Mouse (Mus musculus): Measurements from ENCODE around the gene Ptgfrn. TPM values are rescaled to one million over a fixed set of nuclear protein-coding genes. Genes with fewer than 3 reads are reported as not detected.

Gene Ptgfrn
- polyA plus RNA-seq, 1 experiment from 2014 or later = 0.24 TPM

DNA sequence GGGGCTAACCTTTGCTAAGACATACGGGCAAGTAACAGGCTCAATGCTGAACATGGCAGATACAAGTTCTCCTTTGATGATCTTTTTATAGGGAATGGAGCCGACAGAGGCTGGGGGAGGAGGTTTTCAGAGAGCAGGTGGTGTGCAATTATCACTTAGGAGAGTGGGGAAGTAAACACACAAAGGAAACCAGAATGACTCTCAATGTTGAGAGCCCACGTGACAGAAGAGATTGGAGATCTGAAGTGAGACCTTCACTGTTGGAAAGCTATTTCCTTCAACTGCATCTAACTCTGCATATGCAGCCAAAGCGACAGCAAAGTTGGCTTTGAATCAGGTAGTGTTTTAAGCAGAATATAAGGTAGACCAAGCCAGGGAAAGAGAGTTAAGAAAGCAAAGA is 50.9 kb downstream of the Ptgfrn start:
- Histone ChIP-seq H3K9ac (no peak overlapping the region), H3K9me3 (replicated peaks) (no peaks in the 10 kb centered on the region), H3K4me2 (no peak overlapping the region), H3K4me3 (replicated peaks) (no peak overlapping the region), H3K4me1 (replicated peaks) (no peaks in the 10 kb centered on the region; the same call in 1 of the 2 replicates), H3K36me3 (replicated peaks) (no peaks in the 10 kb centered on the region), H3K27me3 (no peaks in the 10 kb centered on the region), H3K27ac (replicated peaks) (no peak overlapping the region)
- 35% methylated on average over 4 of the region's 4 CpGs for WGBS (ENCODE audit: insufficient replicate concordance)
- ATAC-seq (ENCODE audit: insufficient read depth) = no peak

DNA sequence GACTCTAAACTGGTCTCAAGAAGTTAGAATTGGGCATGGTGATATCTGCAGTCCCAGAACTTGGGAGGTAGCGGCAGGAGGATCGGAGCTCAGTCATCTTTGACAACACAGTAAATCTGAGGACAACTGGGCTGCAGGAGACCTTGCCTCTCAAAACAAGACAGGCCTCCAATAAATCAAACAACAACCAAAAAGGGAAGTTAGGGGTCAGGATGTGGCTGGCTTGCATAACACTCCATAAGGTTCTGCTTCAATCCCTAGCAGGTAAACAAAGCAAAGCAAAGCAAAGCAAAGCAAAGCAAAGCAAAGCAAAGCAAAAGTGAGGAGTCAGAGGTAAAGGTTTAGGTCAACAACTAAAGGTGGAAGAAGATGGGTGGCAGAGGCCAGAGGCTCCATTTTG is 51.9 kb downstream of the Ptgfrn start:
- no peaks in the 10 kb centered on the region for H3K27me3 ChIP-seq
- ATAC-seq (ENCODE audit: insufficient read depth) = no peak
- no peaks in the 10 kb centered on the region for H3K9me3 ChIP-seq (replicated peaks)
- no peaks in the 10 kb centered on the region; the same call in 1 of the 2 replicates for H3K4me1 ChIP-seq (replicated peaks)
- H3K4me3 ChIP-seq (replicated peaks) = no peak overlapping the region
- no peak overlapping the region for H3K4me2 ChIP-seq
- H3K36me3 ChIP-seq (replicated peaks) = no peaks in the 10 kb centered on the region
- 0 out of 2 replicates have a peak overlapping the region, but pooled peaks have one; percentile 41 for H3K27ac ChIP-seq (replicated peaks)
- WGBS (ENCODE audit: insufficient replicate concordance) = 15% methylated on average over 2 of the region's 2 CpGs
- H3K9ac ChIP-seq = no peak overlapping the region

DNA sequence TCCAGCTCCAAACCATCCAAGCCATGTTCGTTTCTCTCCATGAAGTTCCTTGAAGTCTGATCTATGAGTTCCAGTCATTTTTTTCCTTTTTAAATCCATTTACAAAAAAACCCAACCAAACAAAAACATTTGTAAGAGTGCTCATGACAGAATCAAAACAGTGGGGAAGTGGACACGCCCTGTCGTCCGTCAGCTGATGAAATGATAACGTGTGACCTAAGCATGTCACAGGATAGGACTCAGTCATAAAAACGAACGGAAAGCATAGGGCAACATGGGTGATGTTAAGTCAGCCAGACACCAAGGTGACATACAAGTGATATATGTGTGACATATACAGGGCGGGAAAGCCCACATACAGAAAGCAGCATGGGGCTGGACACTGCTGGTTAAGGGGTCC is 54.9 kb downstream of the Ptgfrn start:
- no peak for ATAC-seq (ENCODE audit: insufficient read depth)
- Histone ChIP-seq H3K4me1 (replicated peaks) (no peaks in the 10 kb centered on the region; the same call in 1 of the 2 replicates), H3K9ac (no peak overlapping the region), H3K4me3 (replicated peaks) (no peak overlapping the region), H3K9me3 (replicated peaks) (no peaks in the 10 kb centered on the region), H3K27ac (replicated peaks) (no peak overlapping the region), H3K36me3 (replicated peaks) (no peaks in the 10 kb centered on the region), H3K27me3 (no peaks in the 10 kb centered on the region), H3K4me2 (no peak overlapping the region)
- WGBS (ENCODE audit: insufficient replicate concordance) = 45% methylated on average over 8 of the region's 8 CpGs

DNA sequence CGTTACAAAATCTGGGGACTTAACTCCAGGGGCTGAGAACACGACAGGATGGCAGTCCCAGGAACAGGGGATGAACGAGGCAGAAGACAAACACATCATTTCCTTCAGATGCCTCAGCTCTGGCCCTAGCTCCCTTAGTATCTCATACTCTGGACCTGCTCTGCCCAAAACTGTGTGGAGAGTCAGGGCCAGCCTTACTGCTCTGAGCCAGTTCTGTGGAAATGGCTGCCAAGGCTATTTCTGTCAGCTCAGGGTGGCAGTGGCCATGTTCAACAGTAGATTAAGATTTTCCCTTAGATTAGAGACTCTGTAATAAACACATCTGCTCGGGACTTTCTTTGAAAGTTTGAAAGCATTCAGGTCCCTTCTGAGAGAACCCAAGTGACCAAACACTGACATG is 58.5 kb downstream of the Ptgfrn start:
- no peaks in the 10 kb centered on the region for H3K9me3 ChIP-seq (replicated peaks)
- no peak overlapping the region for H3K9ac ChIP-seq
- H3K4me3 ChIP-seq (replicated peaks) = no peak overlapping the region
- H3K36me3 ChIP-seq (replicated peaks) = no peaks in the 10 kb centered on the region
- 47% methylated on average over 4 of the region's 4 CpGs for WGBS (ENCODE audit: insufficient replicate concordance)
- no peak overlapping the region for H3K27ac ChIP-seq (replicated peaks)
- no peaks in the 10 kb centered on the region for H3K27me3 ChIP-seq
- no peak overlapping the region for H3K4me2 ChIP-seq
- no peak for ATAC-seq (ENCODE audit: insufficient read depth)
- H3K4me1 ChIP-seq (replicated peaks) = no peaks in the 10 kb centered on the region

DNA sequence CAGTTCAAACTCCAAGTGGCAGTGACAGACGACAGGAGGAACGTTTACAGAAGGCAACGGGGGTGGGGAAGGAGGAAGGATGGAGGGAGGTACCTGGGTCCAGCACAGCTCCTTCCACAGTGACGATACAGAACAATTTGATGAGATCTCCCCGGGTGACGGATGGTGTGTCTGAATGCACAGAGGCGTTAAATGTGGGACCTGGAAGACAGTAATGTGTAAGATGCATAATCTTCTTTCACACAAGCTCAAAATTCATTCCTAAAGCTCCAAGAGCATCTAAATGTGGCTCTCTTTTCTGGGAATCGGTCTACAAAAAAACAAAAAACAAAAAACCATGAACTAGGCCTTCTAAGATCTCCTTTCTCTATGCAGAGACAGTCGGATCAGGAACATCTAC is 60.1 kb downstream of the Ptgfrn start:
- Histone ChIP-seq H3K36me3 (replicated peaks) (no peaks in the 10 kb centered on the region), H3K27me3 (no peaks in the 10 kb centered on the region), H3K9ac (no peak overlapping the region), H3K27ac (replicated peaks) (no peak overlapping the region), H3K4me3 (replicated peaks) (no peak overlapping the region), H3K4me2 (no peak overlapping the region), H3K9me3 (replicated peaks) (no peaks in the 10 kb centered on the region), H3K4me1 (replicated peaks) (no peaks in the 10 kb centered on the region)
- no peak for ATAC-seq (ENCODE audit: insufficient read depth)
- 58% methylated on average over 9 of the region's 9 CpGs for WGBS (ENCODE audit: insufficient replicate concordance)

DNA sequence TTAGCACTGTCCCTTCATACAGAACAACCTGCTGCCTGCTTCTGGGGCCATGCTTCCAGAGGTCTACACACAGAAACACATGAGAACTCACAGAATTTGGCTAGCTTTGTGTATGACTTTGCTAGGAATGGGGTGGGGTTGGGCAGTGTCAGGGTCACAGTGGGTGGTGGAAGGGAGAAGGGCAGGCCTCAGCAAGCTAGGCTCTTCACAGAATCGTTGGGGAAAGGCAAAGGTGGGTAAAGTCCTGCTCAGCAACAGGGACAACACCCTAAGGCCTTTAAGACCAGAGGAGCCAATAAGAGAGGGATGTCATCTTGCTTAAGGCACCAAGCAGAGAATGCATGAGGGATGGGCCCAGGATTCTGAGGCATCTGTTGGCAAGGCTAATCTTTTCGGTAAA is 61.3 kb downstream of the Ptgfrn start:
- 56% methylated on average over 2 of the region's 2 CpGs for WGBS (ENCODE audit: insufficient replicate concordance)
- Histone ChIP-seq H3K4me3 (replicated peaks) (no peak overlapping the region), H3K9me3 (replicated peaks) (no peaks in the 10 kb centered on the region), H3K4me2 (no peak overlapping the region), H3K27ac (replicated peaks) (no peak overlapping the region), H3K9ac (no peak overlapping the region), H3K36me3 (replicated peaks) (no peaks in the 10 kb centered on the region), H3K27me3 (no peaks in the 10 kb centered on the region), H3K4me1 (replicated peaks) (no peaks in the 10 kb centered on the region)
- ATAC-seq (ENCODE audit: insufficient read depth) = no peak

DNA sequence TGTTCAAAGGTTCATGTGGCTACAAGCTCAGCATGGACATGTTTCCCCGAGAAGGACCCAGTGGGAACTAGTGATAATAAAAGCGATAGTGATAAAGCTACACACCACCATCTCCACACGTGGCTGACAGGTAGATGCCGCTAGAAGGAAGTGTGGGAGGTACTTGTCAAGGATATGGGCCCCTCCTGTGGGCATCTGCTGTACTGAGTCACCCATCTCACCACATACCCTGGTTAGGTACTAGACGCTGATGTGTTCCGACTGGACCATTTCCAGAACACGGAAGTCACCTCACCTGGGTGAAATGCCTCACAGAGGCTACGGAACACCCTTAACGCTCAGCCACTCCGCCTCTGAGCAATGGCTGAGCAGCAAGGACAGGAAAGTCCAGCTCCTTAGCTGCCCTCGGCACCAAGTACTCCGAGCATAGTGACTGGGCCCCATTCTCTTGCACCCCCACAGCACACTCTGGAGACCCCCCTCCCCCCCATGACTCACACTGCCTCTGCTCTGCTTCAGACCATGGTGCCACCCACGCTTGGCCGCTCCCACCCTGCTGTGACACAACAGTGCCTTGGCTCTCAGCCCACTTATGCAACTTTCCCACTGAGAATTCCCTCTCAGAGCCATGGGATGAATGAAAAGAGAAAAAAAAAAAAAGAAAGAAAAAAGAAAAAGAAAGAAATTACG is 62.3 kb downstream of the Ptgfrn start:
- Histone ChIP-seq H3K4me3 (replicated peaks) (no peak overlapping the region), H3K27me3 (no peaks in the 10 kb centered on the region), H3K36me3 (replicated peaks) (no peaks in the 10 kb centered on the region), H3K27ac (replicated peaks) (no peak overlapping the region), H3K9ac (no peak overlapping the region), H3K4me2 (no peak overlapping the region), H3K4me1 (replicated peaks) (no peaks in the 10 kb centered on the region), H3K9me3 (replicated peaks) (no peaks in the 10 kb centered on the region)
- ATAC-seq (ENCODE audit: insufficient read depth) = no peak
- WGBS (ENCODE audit: insufficient replicate concordance) = 67% methylated on average over 15 of the region's 15 CpGs

DNA sequence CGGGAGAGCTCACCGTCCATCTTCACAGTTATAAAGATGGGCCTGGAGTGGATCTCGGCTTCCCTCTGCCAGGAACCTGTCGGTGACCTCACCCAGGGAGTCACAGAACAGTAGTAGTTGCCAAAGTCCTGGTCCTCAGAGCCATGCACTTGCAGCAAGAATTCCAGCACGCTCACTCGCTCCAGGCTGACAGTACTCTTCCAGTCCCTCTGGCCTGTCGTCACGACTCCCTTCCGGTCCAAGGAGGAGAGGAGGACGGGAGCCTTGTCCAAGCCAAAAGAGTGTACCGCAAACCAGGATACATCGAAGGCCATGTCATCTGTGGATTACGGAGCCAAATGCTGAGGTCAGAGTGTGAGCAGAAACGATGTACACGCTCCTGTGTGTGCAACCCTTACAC is 64.6 kb downstream of the Ptgfrn start:
- Histone ChIP-seq H3K9ac (no peak overlapping the region), H3K4me3 (replicated peaks) (no peak overlapping the region), H3K36me3 (replicated peaks) (no peaks in the 10 kb centered on the region), H3K9me3 (replicated peaks) (no peaks in the 10 kb centered on the region), H3K4me2 (no peak overlapping the region), H3K27ac (replicated peaks) (no peak overlapping the region), H3K4me1 (replicated peaks) (no peaks in the 10 kb centered on the region), H3K27me3 (no peaks in the 10 kb centered on the region)
- ATAC-seq (ENCODE audit: insufficient read depth) = no peak
- 79% methylated on average over 15 of the region's 15 CpGs for WGBS (ENCODE audit: insufficient replicate concordance)

DNA sequence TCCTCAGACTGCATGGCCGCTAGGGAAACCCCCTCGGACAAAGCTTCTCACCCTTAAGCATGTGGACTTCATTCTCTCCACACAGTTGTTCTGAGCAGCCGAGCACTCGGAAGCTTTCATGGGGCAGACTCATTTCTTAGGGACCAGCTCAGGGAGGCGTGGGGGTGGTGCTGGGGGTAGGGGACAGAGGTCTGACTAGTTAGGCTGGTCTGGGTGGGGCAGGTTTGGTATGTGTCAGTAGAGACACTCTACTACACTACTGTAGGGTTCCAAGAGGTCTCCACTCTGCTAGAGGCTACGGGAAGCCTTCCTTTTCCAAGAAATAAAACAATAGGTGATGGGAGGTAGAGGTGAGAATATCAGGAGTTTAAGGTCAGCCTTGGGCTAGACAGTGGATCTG is 65.4 kb downstream of the Ptgfrn start:
- H3K27ac ChIP-seq (replicated peaks) = no peak overlapping the region
- H3K9ac ChIP-seq = no peak overlapping the region

DNA sequence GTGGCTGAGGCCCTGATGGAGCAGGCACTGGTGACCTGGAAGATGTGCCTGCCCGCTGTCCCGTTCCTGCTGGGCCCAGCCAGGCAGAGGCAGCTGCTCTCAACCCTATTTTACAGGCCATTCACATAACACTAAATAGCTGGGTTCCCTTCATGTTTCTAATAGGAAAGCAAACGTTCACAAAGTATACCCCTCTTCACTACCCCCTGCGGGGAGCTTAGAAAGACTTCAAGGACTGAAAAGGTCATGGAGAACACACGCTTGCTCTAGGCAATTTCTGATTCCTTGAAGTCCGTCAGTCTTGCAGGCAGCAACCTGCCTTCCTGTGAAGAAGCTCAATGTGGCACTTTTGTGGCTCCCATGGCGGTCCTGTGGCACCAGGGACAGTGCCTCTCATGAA is 68.1 kb downstream of the Ptgfrn start:
- H3K9me3 ChIP-seq (replicated peaks) = no peaks in the 10 kb centered on the region
- ATAC-seq (ENCODE audit: insufficient read depth) = no peak
- no peak overlapping the region for H3K27ac ChIP-seq (replicated peaks)
- no peak overlapping the region for H3K9ac ChIP-seq
- no peaks in the 10 kb centered on the region for H3K27me3 ChIP-seq
- no peaks in the 10 kb centered on the region for H3K4me1 ChIP-seq (replicated peaks)
- H3K4me3 ChIP-seq (replicated peaks) = no peak overlapping the region
- H3K36me3 ChIP-seq (replicated peaks) = no peaks in the 10 kb centered on the region
- WGBS (ENCODE audit: insufficient replicate concordance) = 64% methylated on average over 7 of the region's 7 CpGs
- no peak overlapping the region for H3K4me2 ChIP-seq

More for the DNA sequence above, 65.4 kb downstream of the Ptgfrn start:
- no peak overlapping the region for H3K4me2 ChIP-seq
- no peaks in the 10 kb centered on the region for H3K36me3 ChIP-seq (replicated peaks)
- ATAC-seq (ENCODE audit: insufficient read depth) = no peak
- H3K4me3 ChIP-seq (replicated peaks) = no peak overlapping the region
- WGBS (ENCODE audit: insufficient replicate concordance) = 68% methylated on average over 6 of the region's 6 CpGs
- H3K27me3 ChIP-seq = no peaks in the 10 kb centered on the region
- no peaks in the 10 kb centered on the region for H3K4me1 ChIP-seq (replicated peaks)
- no peaks in the 10 kb centered on the region for H3K9me3 ChIP-seq (replicated peaks)

DNA sequence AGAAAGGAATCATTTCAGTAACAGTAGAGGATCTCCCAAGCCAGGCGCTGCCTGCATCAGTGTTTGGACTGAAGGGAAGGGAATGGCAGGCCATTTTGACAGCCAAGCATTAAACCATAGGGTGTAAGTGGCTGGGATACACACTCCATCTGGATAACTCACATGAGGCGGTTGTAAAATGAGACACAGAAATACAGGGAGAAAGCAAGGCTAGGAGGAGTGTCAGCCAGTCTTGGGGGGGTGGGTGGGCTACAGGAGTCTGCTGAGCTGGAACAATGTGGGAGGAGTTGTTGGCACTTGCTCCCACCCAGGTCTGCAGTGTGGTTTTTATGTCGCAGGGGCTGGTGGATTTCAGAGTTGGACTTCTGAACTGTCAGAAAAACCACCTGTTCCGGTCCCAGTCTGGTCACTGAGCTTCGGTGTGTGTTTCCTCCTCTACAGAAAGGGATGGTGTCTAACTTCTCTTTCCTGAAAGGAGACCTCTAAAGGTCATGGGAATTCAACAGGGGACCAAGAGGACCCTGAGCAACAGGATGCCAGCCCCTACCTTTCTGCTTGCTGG is 72.0 kb downstream of the Ptgfrn start:
- Histone ChIP-seq H3K4me2 (no peak overlapping the region), H3K9me3 (replicated peaks) (no peaks in the 10 kb centered on the region), H3K27me3 (no peaks in the 10 kb centered on the region), H3K9ac (no peak overlapping the region), H3K4me3 (replicated peaks) (no peak overlapping the region), H3K4me1 (replicated peaks) (0 out of 2 replicates have a peak, but pooled peaks cover 2% of the 10 kb centered on the region), H3K36me3 (replicated peaks) (no peaks in the 10 kb centered on the region), H3K27ac (replicated peaks) (no peak overlapping the region)
- no peak for ATAC-seq (ENCODE audit: insufficient read depth)
- WGBS (ENCODE audit: insufficient replicate concordance) = 39% methylated on average over 5 of the region's 5 CpGs

DNA sequence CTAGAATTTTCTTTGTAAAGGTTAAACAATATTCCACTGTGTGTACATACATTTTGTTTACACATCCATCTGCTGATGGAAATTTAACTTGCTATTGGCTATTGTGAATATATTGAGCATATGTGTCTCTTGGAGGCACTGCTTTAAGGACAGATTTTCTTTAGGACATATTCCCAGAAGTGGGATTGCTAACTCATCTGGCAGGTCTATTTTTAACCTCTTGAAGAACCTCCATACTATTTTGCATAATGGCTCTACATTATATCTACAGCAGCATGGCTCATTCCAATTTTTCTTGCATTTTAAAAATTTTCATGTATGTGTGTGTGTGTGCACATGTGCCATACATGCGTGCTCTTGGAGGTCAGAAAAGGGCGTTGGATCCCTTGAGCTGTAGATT is 74.1 kb downstream of the Ptgfrn start:
- 69% methylated on average over 2 of the region's 2 CpGs for WGBS (ENCODE audit: insufficient replicate concordance)
- Histone ChIP-seq H3K4me3 (replicated peaks) (no peak overlapping the region), H3K9me3 (replicated peaks) (no peaks in the 10 kb centered on the region), H3K4me1 (replicated peaks) (0 out of 2 replicates have a peak, but pooled peaks cover 2% of the 10 kb centered on the region), H3K36me3 (replicated peaks) (no peaks in the 10 kb centered on the region), H3K27me3 (no peaks in the 10 kb centered on the region), H3K4me2 (no peak overlapping the region), H3K9ac (no peak overlapping the region), H3K27ac (replicated peaks) (no peak overlapping the region)
- no peak for ATAC-seq (ENCODE audit: insufficient read depth)
